Mouse (Mus musculus): ENCODE data around the gene Slc25a18. TPM values are rescaled to one million over a fixed set of nuclear protein-coding genes. Genes with fewer than 3 reads are reported as not detected.
"Not testable (repeated sequence)": the region's sequence is repeated elsewhere in the genome, so short reads cannot be mapped to it uniquely, and the experiment has no call there.

The Slc25a18 gene
- polyA plus RNA-seq, 1 experiment from 2014 or later = not detected

- Histone ChIP-seq H3K9ac (no peak overlapping the region), H3K4me1 (no peaks in the 10 kb centered on the region), H3K4me2 (no peak overlapping the region), H3K36me3 (peaks cover 91% of the 10 kb centered on the region), H3K27ac (no peak overlapping the region), H3K9me3 (no peaks in the 10 kb centered on the region), H3K4me3 (no peak overlapping the region), H3K27me3 (no peaks in the 10 kb centered on the region)
- WGBS = 84% methylated on average over 4 of the region's 4 CpGs
- ATAC-seq (ENCODE audit: borderline replicate concordance, extremely low read depth, low FRiP score, low TSS enrichment) = no peak
These were observed 26.2 kb downstream of the Slc25a18 start for GRCm38 (mm10) chr6:120799581-120800041.

GRCm38 (mm10) chr6:120806999-120807737 is 33.8 kb downstream of the Slc25a18 start:
- H3K36me3 ChIP-seq = peaks cover 74% of the 10 kb centered on the region
- no peak for ATAC-seq (ENCODE audit: borderline replicate concordance, extremely low read depth, low FRiP score, low TSS enrichment)

GRCm38 (mm10) chr6:120807738-120808081 is 34.3 kb downstream of the Slc25a18 start:
- ATAC-seq (ENCODE audit: borderline replicate concordance, extremely low read depth, low FRiP score, low TSS enrichment) = no peak
- Histone ChIP-seq H3K4me3 (no peak overlapping the region), H3K27me3 (no peaks in the 10 kb centered on the region), H3K4me2 (no peak overlapping the region), H3K4me1 (no peaks in the 10 kb centered on the region), H3K27ac (no peak overlapping the region), H3K36me3 (peaks cover 70% of the 10 kb centered on the region), H3K9me3 (no peaks in the 10 kb centered on the region), H3K9ac (no peak overlapping the region)
- 65% methylated on average over 4 of the region's 4 CpGs for WGBS

More at GRCm38 (mm10) chr6:120806999-120807737, 33.8 kb downstream of the Slc25a18 start:
- no peak overlapping the region for H3K4me3 ChIP-seq
- 76% methylated on average over 5 of the region's 5 CpGs for whole genome bisulfite sequencing
- no peak overlapping the region for H3K27ac ChIP-seq
- no peak overlapping the region for H3K4me2 ChIP-seq
- H3K9ac ChIP-seq = no peak overlapping the region
- no peaks in the 10 kb centered on the region for H3K4me1 ChIP-seq
- H3K27me3 ChIP-seq = no peaks in the 10 kb centered on the region
- H3K9me3 ChIP-seq = no peaks in the 10 kb centered on the region

GRCm38 (mm10) chr6:120811999-120812398 is 38.6 kb downstream of the Slc25a18 start:
- not testable (repeated sequence) for H3K4me1 ChIP-seq; H3K27ac ChIP-seq; H3K4me3 ChIP-seq; H3K9ac ChIP-seq; H3K9me3 ChIP-seq; ATAC-seq (ENCODE audit: borderline replicate concordance, extremely low read depth, low FRiP score, low TSS enrichment); H3K27me3 ChIP-seq; H3K4me2 ChIP-seq
- 96% methylated on average over 10 of the region's 10 CpGs for WGBS
- H3K36me3 ChIP-seq = peaks cover 31% of the 10 kb centered on the region

- H3K4me3 ChIP-seq = no peak overlapping the region
These were observed 45.9 kb downstream of the Slc25a18 start for GRCm38 (mm10) chr6:120819294-120819693.

GRCm38 (mm10) chr6:120820144-120820543 is 46.8 kb downstream of the Slc25a18 start:
- peaks cover 22% of the 10 kb centered on the region for H3K36me3 ChIP-seq
- 85% methylated on average over 5 of the region's 5 CpGs for WGBS

More at GRCm38 (mm10) chr6:120819294-120819693, 45.9 kb downstream of the Slc25a18 start:
- Histone ChIP-seq H3K36me3 (peaks cover 22% of the 10 kb centered on the region), H3K4me1 (peaks cover 10% of the 10 kb centered on the region), H3K27me3 (no peaks in the 10 kb centered on the region), H3K27ac (no peak overlapping the region), H3K9ac (no peak overlapping the region), H3K9me3 (no peaks in the 10 kb centered on the region), H3K4me2 (no peak overlapping the region)
- 92% methylated on average over 2 of the region's 2 CpGs for WGBS
- no peak for ATAC-seq (ENCODE audit: borderline replicate concordance, extremely low read depth, low FRiP score, low TSS enrichment)

GRCm38 (mm10) chr6:120820941-120821340 is 47.6 kb downstream of the Slc25a18 start:
- Histone ChIP-seq H3K4me3 (peak overlapping the region; percentile 100; the same call in 1 of the 2 replicates), H3K9ac (no peak overlapping the region), H3K9me3 (no peaks in the 10 kb centered on the region), H3K36me3 (peaks cover 22% of the 10 kb centered on the region), H3K27ac (no peak overlapping the region), H3K27me3 (no peaks in the 10 kb centered on the region), H3K4me1 (peaks cover 10% of the 10 kb centered on the region), H3K4me2 (peak overlapping the region; percentile 76; the same call in 1 of the 2 replicates)
- no peak for ATAC-seq (ENCODE audit: borderline replicate concordance, extremely low read depth, low FRiP score, low TSS enrichment)
- WGBS = 86% methylated on average over 1 of the region's 1 CpGs

More at GRCm38 (mm10) chr6:120820144-120820543, 46.8 kb downstream of the Slc25a18 start:
- Histone ChIP-seq H3K9ac (no peak overlapping the region), H3K4me1 (peaks cover 10% of the 10 kb centered on the region), H3K9me3 (no peaks in the 10 kb centered on the region), H3K27me3 (no peaks in the 10 kb centered on the region), H3K27ac (no peak overlapping the region), H3K4me3 (no peak overlapping the region), H3K4me2 (no peak overlapping the region)
- ATAC-seq (ENCODE audit: borderline replicate concordance, extremely low read depth, low FRiP score, low TSS enrichment) = no peak

- Histone ChIP-seq H3K36me3 (peaks cover 22% of the 10 kb centered on the region), H3K4me3 (peak overlapping the region; percentile 100), H3K9me3 (no peaks in the 10 kb centered on the region), H3K4me1 (peaks cover 10% of the 10 kb centered on the region), H3K9ac (peak overlapping the region; percentile 89), H3K27ac (no peak overlapping the region), H3K27me3 (no peaks in the 10 kb centered on the region), H3K4me2 (peak overlapping the region; percentile 76)
- ATAC-seq (ENCODE audit: borderline replicate concordance, extremely low read depth, low FRiP score, low TSS enrichment) = no peak
- 37% methylated on average over 5 of the region's 5 CpGs for WGBS
These were observed 48.3 kb downstream of the Slc25a18 start for GRCm38 (mm10) chr6:120821715-120822114.

- H3K9me3 ChIP-seq = no peaks in the 10 kb centered on the region
- under 1% methylated on average over 41 of the region's 41 CpGs for WGBS
- no peaks in the 10 kb centered on the region for H3K27me3 ChIP-seq
- H3K27ac ChIP-seq = peak within 1 kb of the TSS; percentile 93
- H3K4me3 ChIP-seq = peak within 1 kb of the TSS; percentile 100
- peaks cover 10% of the 10 kb centered on the region for H3K4me1 ChIP-seq
- peak; percentile 95 for ATAC-seq (ENCODE audit: borderline replicate concordance, extremely low read depth, low FRiP score, low TSS enrichment)
- H3K4me2 ChIP-seq = peak within 1 kb of the TSS; percentile 76
- peaks cover 19% of the 10 kb centered on the region for H3K36me3 ChIP-seq
- H3K9ac ChIP-seq = peak within 1 kb of the TSS; percentile 89
These were observed 49.0 kb downstream of the Slc25a18 start, which contains the start of gene Atp6v1e1 for GRCm38 (mm10) chr6:120822307-120822928. Gene Atp6v1e1 (minus strand): TSS chr6:120822793.

GRCm38 (mm10) chr6:120822937-120823614 is 49.7 kb downstream of the Slc25a18 start:
- Histone ChIP-seq H3K9me3 (no peaks in the 10 kb centered on the region), H3K36me3 (peaks cover 13% of the 10 kb centered on the region), H3K4me1 (peaks cover 10% of the 10 kb centered on the region), H3K27me3 (no peaks in the 10 kb centered on the region), H3K9ac (no peak overlapping the region), H3K27ac (peak overlapping the region; percentile 47; the same call in 1 of the 2 replicates), H3K4me3 (peak overlapping the region; percentile 100), H3K4me2 (peak overlapping the region; percentile 76)
- ATAC-seq (ENCODE audit: borderline replicate concordance, extremely low read depth, low FRiP score, low TSS enrichment) = no peak
- WGBS = 67% methylated on average over 10 of the region's 10 CpGs

- H3K9me3 ChIP-seq = no peaks in the 10 kb centered on the region
- ATAC-seq (ENCODE audit: borderline replicate concordance, extremely low read depth, low FRiP score, low TSS enrichment) = no peak
- 55% methylated on average over 1 of the region's 1 CpGs for WGBS
- no peak overlapping the region for H3K27ac ChIP-seq
- H3K36me3 ChIP-seq = no peaks in the 10 kb centered on the region
- H3K4me1 ChIP-seq = no peaks in the 10 kb centered on the region
- H3K27me3 ChIP-seq = no peaks in the 10 kb centered on the region
- no peak overlapping the region for H3K4me3 ChIP-seq
- H3K9ac ChIP-seq = no peak overlapping the region
- no peak overlapping the region for H3K4me2 ChIP-seq
These were observed 56.7 kb downstream of the Slc25a18 start for GRCm38 (mm10) chr6:120830056-120830455.
